Mouse (Mus musculus): ENCODE data around the gene Ptgdr2. TPM values are rescaled to one million over a fixed set of nuclear protein-coding genes. Genes with fewer than 3 reads are reported as not detected.
A peak's percentile ranks its signal among the peaks of the same experiment; 100 is the strongest.

Gene Ptgdr2
- polyA plus RNA-seq, 1 experiment from 2014 or later: 0.08 TPM

GRCm38 (mm10) chr19:10907891-10908290 is 29.1 kb upstream of the Ptgdr2 start:
- 59% methylated on average over 3 of the region's 3 CpGs for WGBS

GRCm38 (mm10) chr19:10909087-10909721 is 27.8 kb upstream of the Ptgdr2 start:
- Histone ChIP-seq H3K9me3 (replicated peaks) (no peaks in the 10 kb centered on the region), H3K9ac (no peak overlapping the region), H3K4me1 (peaks cover 24% of the 10 kb centered on the region), H3K36me3 (peaks cover 31% of the 10 kb centered on the region), H3K4me3 (replicated peaks) (no peak overlapping the region), H3K4me2 (replicated peaks) (no peak overlapping the region), H3K27me3 (no peaks in the 10 kb centered on the region), H3K27ac (replicated peaks) (peak overlapping the region; percentile 80)
- ATAC-seq (ENCODE audit: insufficient number of reproducible peaks, low FRiP score, low TSS enrichment, low read depth): peak; percentile 63
- 45% methylated on average over 6 of the region's 6 CpGs for WGBS

More at GRCm38 (mm10) chr19:10907891-10908290, 29.1 kb upstream of the Ptgdr2 start:
- Histone ChIP-seq H3K4me1 (peaks cover 24% of the 10 kb centered on the region), H3K4me3 (replicated peaks) (no peak overlapping the region), H3K36me3 (peaks cover 44% of the 10 kb centered on the region), H3K9ac (no peak overlapping the region), H3K4me2 (replicated peaks) (no peak overlapping the region), H3K27me3 (no peaks in the 10 kb centered on the region), H3K27ac (replicated peaks) (no peak overlapping the region), H3K9me3 (replicated peaks) (no peaks in the 10 kb centered on the region)
- no peak for ATAC-seq (ENCODE audit: insufficient number of reproducible peaks, low FRiP score, low TSS enrichment, low read depth)

- 37% methylated on average over 7 of the region's 7 CpGs for WGBS
- Histone ChIP-seq H3K36me3 (no peaks in the 10 kb centered on the region), H3K27me3 (no peaks in the 10 kb centered on the region; the same call in 1 of the 2 replicates), H3K4me1 (peaks cover 10% of the 10 kb centered on the region; the same call in 1 of the 2 replicates), H3K4me2 (replicated peaks) (no peak overlapping the region), H3K4me3 (replicated peaks) (no peak overlapping the region), H3K9ac (no peak overlapping the region), H3K9me3 (replicated peaks) (no peaks in the 10 kb centered on the region), H3K27ac (replicated peaks) (no peak overlapping the region)
- ATAC-seq (ENCODE audit: insufficient number of reproducible peaks, low FRiP score, low TSS enrichment, low read depth): no peak
Observed at GRCm38 (mm10) chr19:10914291-10914690, 22.7 kb upstream of the Ptgdr2 start.

GRCm38 (mm10) chr19:10914870-10915269 is 22.1 kb upstream of the Ptgdr2 start:
- no peaks in the 10 kb centered on the region for H3K36me3 ChIP-seq
- no peak overlapping the region for H3K9ac ChIP-seq
- H3K4me3 ChIP-seq (replicated peaks): no peak overlapping the region
- ATAC-seq (ENCODE audit: insufficient number of reproducible peaks, low FRiP score, low TSS enrichment, low read depth): no peak
- peaks cover 5% of the 10 kb centered on the region; the same call in 1 of the 2 replicates for H3K4me1 ChIP-seq
- no peaks in the 10 kb centered on the region; the same call in 1 of the 2 replicates for H3K27me3 ChIP-seq
- 77% methylated on average over 2 of the region's 2 CpGs for WGBS
- H3K4me2 ChIP-seq (replicated peaks): no peak overlapping the region
- no peak overlapping the region for H3K27ac ChIP-seq (replicated peaks)
- H3K9me3 ChIP-seq (replicated peaks): no peaks in the 10 kb centered on the region

GRCm38 (mm10) chr19:10916506-10916905 is 20.5 kb upstream of the Ptgdr2 start:
- Histone ChIP-seq H3K9me3 (replicated peaks) (no peaks in the 10 kb centered on the region), H3K27me3 (no peaks in the 10 kb centered on the region; the same call in 1 of the 2 replicates), H3K4me3 (replicated peaks) (no peak overlapping the region), H3K4me1 (0 out of 2 replicates have a peak, but pooled peaks cover under 1% of the 10 kb centered on the region), H3K27ac (replicated peaks) (no peak overlapping the region), H3K4me2 (replicated peaks) (no peak overlapping the region), H3K36me3 (no peaks in the 10 kb centered on the region), H3K9ac (no peak overlapping the region)
- WGBS: 63% methylated on average over 5 of the region's 5 CpGs
- ATAC-seq (ENCODE audit: insufficient number of reproducible peaks, low FRiP score, low TSS enrichment, low read depth): no peak

- no peaks in the 10 kb centered on the region; the same call in 1 of the 2 replicates for H3K27me3 ChIP-seq
- H3K4me2 ChIP-seq (replicated peaks): no peak overlapping the region
- no peak overlapping the region for H3K4me3 ChIP-seq (replicated peaks)
- no peak overlapping the region for H3K27ac ChIP-seq (replicated peaks)
- WGBS: 85% methylated on average over 10 of the region's 10 CpGs
- H3K36me3 ChIP-seq: no peaks in the 10 kb centered on the region
- no peaks in the 10 kb centered on the region for H3K9me3 ChIP-seq (replicated peaks)
- no peak overlapping the region for H3K9ac ChIP-seq
- no peaks in the 10 kb centered on the region for H3K4me1 ChIP-seq
- ATAC-seq (ENCODE audit: insufficient number of reproducible peaks, low FRiP score, low TSS enrichment, low read depth): no peak; the same call in 1 of the 2 replicates
Observed at GRCm38 (mm10) chr19:10918321-10918991, 18.5 kb upstream of the Ptgdr2 start.

GRCm38 (mm10) chr19:10920532-10920931 is 16.4 kb upstream of the Ptgdr2 start, which contains the start of gene Zp1:
Gene Zp1, minus strand, starts transcription at chr19:10920632.
- no peaks in the 10 kb centered on the region for H3K36me3 ChIP-seq
- ATAC-seq (ENCODE audit: insufficient number of reproducible peaks, low FRiP score, low TSS enrichment, low read depth): no peak

GRCm38 (mm10) chr19:10921058-10921457 is 15.9 kb upstream of the Ptgdr2 start:
- WGBS: 79% methylated on average over 3 of the region's 3 CpGs
- H3K9me3 ChIP-seq (replicated peaks): no peaks in the 10 kb centered on the region
- H3K36me3 ChIP-seq: no peaks in the 10 kb centered on the region

More at GRCm38 (mm10) chr19:10920532-10920931, 16.4 kb upstream of the Ptgdr2 start, which contains the start of gene Zp1:
- Histone ChIP-seq H3K27ac (replicated peaks) (no peak within 1 kb of the TSS), H3K4me1 (no peaks in the 10 kb centered on the region), H3K4me3 (replicated peaks) (no peak within 1 kb of the TSS), H3K27me3 (no peaks in the 10 kb centered on the region; the same call in 1 of the 2 replicates), H3K9ac (no peak within 1 kb of the TSS), H3K4me2 (replicated peaks) (no peak within 1 kb of the TSS), H3K9me3 (replicated peaks) (no peaks in the 10 kb centered on the region)
- WGBS: 35% methylated on average over 2 of the region's 2 CpGs

GRCm38 (mm10) chr19:10924220-10924619 is 12.7 kb upstream of the Ptgdr2 start:
- Histone ChIP-seq H3K4me1 (no peaks in the 10 kb centered on the region), H3K27me3 (no peaks in the 10 kb centered on the region), H3K4me2 (replicated peaks) (no peak overlapping the region), H3K4me3 (replicated peaks) (no peak overlapping the region), H3K27ac (replicated peaks) (no peak overlapping the region), H3K9me3 (replicated peaks) (no peaks in the 10 kb centered on the region), H3K36me3 (no peaks in the 10 kb centered on the region), H3K9ac (no peak overlapping the region)
- ATAC-seq (ENCODE audit: insufficient number of reproducible peaks, low FRiP score, low TSS enrichment, low read depth): no peak
- WGBS: 39% methylated on average over 4 of the region's 4 CpGs

More at GRCm38 (mm10) chr19:10921058-10921457, 15.9 kb upstream of the Ptgdr2 start:
- Histone ChIP-seq H3K9ac (no peak overlapping the region), H3K27ac (replicated peaks) (no peak overlapping the region), H3K4me2 (replicated peaks) (no peak overlapping the region), H3K27me3 (no peaks in the 10 kb centered on the region; the same call in 1 of the 2 replicates), H3K4me3 (replicated peaks) (no peak overlapping the region), H3K4me1 (no peaks in the 10 kb centered on the region)
- ATAC-seq (ENCODE audit: insufficient number of reproducible peaks, low FRiP score, low TSS enrichment, low read depth): no peak

GRCm38 (mm10) chr19:10926123-10926621 is 10.8 kb upstream of the Ptgdr2 start:
- WGBS: 34% methylated on average over 6 of the region's 6 CpGs
- ATAC-seq (ENCODE audit: insufficient number of reproducible peaks, low FRiP score, low TSS enrichment, low read depth): no peak
- Histone ChIP-seq H3K27ac (replicated peaks) (no peak overlapping the region), H3K27me3 (no peaks in the 10 kb centered on the region), H3K9me3 (replicated peaks) (no peaks in the 10 kb centered on the region), H3K4me1 (no peaks in the 10 kb centered on the region), H3K36me3 (no peaks in the 10 kb centered on the region), H3K4me3 (replicated peaks) (no peak overlapping the region), H3K4me2 (replicated peaks) (no peak overlapping the region), H3K9ac (no peak overlapping the region)

- Histone ChIP-seq H3K4me3 (replicated peaks) (no peak overlapping the region), H3K4me1 (no peaks in the 10 kb centered on the region), H3K9me3 (replicated peaks) (no peaks in the 10 kb centered on the region), H3K4me2 (replicated peaks) (no peak overlapping the region), H3K27me3 (no peaks in the 10 kb centered on the region), H3K36me3 (no peaks in the 10 kb centered on the region), H3K27ac (replicated peaks) (no peak overlapping the region), H3K9ac (no peak overlapping the region)
- WGBS: 45% methylated on average over 4 of the region's 4 CpGs
- no peak for ATAC-seq (ENCODE audit: insufficient number of reproducible peaks, low FRiP score, low TSS enrichment, low read depth)
Observed at GRCm38 (mm10) chr19:10926666-10927065, 10.3 kb upstream of the Ptgdr2 start.
